Mouse (Mus musculus) thymus, adult 18-20 months (tissue): ENCODE measurements around the gene Tomm20l.
A peak's percentile ranks its signal among the peaks of the same experiment; 100 is the strongest.
"Not testable (repeated sequence)": the region's sequence is repeated elsewhere in the genome, so short reads cannot be mapped to it uniquely, and the experiment has no call there.

Experiments used
- DNase-seq, 2 experiments: peaks; one replicate each; pipeline ENCODE4 v3.0.0; 2022; ENCODE audit warnings: mixed read lengths in 2 of 2

Tomm20l gene

DNA sequence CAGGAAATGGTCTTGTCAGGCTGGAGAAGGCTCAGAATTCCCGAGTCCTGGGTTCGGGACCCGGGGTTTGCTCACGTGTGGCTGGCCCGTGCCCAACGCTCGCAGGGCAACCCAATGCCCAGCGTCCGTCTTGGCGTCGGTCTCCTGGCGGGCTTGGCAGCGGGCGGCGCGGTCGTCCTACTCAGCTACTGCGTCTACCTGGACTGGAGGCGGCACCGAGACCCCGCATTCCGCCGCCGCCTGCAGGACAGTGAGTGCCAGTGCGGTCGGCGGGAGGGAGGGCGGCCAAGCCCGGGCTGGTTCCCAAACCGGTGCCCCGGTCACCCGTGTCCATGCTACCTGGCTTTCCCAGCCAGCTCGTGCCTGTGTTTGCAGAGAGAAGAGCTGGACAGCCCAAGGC lies at the start of gene Tomm20l:
Tomm20l (plus strand) TSS at position 98 of the 400 bp plus-strand sequence.
- DNase-seq, result no peak

DNA sequence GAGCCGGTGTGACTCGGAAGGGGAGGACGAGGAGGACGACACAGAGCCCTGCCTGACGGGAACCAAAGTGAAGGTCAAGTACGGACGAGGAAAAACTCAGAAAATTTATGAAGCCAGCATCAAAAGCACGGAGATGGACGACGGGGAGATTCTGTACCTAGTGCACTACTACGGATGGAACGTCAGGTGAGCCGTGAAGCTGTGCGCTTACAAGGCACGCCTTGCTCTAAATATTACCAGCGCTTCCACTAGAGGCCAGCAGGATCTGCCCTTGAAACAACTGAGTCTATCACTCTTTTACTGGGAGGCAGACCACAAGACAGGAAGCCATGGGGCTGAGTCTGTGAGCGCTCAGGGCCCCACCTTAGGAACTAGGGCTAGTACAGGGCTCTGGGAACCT lies 41.4 kb upstream of the Tomm20l start:
- DNase-seq, result no peak

DNA sequence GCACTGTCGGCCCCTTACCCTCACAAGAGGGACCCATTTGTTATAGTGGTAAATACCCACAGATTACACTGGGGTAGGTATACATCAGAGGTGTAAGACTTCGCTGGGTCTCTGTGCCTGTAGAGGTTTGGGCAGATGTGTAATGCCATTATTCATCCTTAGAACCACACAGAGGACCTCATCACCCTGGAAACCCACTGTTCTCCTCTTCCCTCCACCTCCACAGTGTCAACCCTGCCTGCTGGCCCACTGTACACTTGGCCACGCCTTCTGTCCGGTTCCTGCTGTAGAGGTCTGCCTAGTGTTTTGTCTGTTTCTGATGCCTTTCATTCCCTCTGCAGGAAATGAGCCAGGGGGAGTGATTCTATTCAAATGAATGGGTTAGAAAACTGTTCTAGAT lies 39.2 kb upstream of the Tomm20l start:
- no peak for DNase-seq

DNA sequence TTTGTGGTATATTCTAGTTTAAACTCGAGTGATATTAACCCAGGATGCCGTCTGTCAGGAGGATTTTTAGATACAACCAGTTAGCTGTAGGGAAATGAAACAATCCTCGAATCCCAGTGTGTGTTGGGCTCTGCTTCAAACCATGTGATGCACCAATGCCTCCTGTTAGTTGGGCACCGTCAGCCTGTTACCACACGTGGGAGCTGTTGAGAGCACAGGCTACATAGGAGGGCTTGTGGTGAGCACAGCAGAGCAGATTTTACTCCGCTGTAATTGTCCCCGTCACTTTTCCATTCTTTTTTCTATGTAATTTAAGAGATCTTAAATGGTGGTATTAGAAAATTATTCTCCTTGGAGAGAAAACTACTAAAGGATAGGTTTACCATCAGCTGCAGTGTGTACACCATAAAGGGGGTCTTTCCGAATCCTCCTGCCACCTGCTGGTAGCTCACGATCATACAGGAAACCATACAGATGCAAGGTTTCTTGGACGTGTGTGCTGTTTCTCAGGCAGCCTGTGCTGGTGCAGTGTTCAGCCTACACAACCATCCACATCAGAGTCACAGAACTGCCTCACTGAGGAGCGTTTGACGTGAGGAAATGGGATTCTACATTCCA lies 38.0 kb upstream of the Tomm20l start:
- no peak for DNase-seq

DNA sequence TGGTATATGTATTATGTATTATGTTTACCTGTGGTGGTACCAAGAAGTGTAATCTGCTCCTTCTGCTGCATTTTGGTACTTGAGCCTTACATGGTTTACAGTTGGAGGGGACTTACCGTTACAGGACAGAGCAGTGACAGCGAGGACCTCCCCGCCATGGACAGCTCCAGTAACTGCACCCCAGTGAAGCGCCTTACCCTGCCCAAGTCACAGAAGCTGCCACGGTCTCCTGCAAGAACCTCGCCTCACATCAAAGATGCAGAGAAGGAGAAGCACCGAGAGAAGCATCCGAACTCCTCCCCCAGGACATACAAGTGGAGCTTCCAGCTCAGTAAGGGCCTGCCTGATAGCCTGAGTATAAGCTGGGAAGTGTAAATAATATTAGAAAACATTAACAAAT lies 24.9 kb upstream of the Tomm20l start:
- DNase-seq, result no peak

DNA sequence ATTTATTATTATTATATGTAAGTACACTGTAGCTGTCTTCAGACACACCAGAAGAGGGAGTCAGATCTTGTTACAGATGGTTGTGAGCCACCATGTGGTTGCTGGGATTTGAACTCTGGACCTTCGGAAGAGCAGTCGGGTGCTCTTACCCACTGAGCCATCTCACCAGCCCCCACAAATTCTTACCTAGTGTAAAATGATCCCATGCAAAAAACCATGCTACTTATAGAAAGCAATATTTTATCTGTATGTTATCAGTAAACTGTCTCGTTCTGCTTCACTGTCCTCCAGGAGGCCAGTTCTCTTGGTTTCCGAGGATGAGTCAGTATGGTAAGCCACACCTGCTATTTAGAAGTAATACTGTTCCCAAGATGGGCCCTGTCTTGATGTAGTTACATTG lies 7.0 kb upstream of the Tomm20l start:
- not testable (repeated sequence) for DNase-seq

GRCm38 (mm10) chr12:71107216-71107771 lies 3.9 kb upstream of the Tomm20l start:
- no peak for DNase-seq

- DNase-seq, result no peak
Measured at GRCm38 (mm10) chr12:71113074-71113473, 1.8 kb downstream of the Tomm20l start.

DNA sequence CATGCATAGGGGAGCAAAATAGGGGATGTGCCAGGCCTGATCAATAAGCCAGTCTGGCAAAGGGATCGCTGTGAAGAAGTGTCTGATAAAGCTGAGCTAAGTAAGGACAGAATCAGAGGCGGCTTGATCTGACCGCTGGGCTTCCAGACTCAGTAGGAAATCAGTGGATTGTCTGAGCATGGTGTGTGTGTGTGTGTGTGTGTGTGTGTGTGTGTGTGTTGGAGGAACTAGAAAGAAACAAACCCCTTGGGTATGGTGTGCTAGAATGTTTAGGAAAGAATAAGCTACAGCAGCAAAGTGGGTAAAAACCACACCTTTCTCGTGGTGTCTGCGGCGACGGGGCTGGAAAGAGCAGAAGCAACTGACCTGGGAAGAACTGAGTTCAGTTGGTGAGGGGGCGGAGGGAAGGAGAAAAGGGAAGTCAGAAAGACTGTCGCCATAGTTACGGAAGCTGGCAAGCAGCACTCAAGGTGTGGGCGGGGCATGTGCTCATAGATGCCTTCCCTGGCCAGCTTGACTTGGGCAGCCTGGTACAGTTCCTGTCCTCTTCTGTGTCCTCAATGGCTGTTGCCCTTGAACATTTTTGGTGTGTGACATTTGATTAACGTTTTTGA lies 2.6 kb downstream of the Tomm20l start:
- peak; percentile 34 to 59 for DNase-seq

GRCm38 (mm10) chr12:71116411-71116810 lies 5.2 kb downstream of the Tomm20l start:
- DNase-seq, result no peak

GRCm38 (mm10) chr12:71122731-71123130 lies 11.5 kb downstream of the Tomm20l start:
- DNase-seq, result no peak

- DNase-seq, result no peak
Measured at GRCm38 (mm10) chr12:71123286-71123685, 12.1 kb downstream of the Tomm20l start.

- no peak for DNase-seq
Measured at GRCm38 (mm10) chr12:71135581-71135980, 24.4 kb downstream of the Tomm20l start.

GRCm38 (mm10) chr12:71136130-71136973 lies 25.1 kb downstream of the Tomm20l start, which contains the start of the genes Timm9 and 2700049A03Rik:
Gene Timm9, minus strand, starts transcription at chr12:71136684.
Gene 2700049A03Rik, plus strand, starts transcription at chr12:71136848.
- DNase-seq, result peak; percentile 57 to 71

DNA sequence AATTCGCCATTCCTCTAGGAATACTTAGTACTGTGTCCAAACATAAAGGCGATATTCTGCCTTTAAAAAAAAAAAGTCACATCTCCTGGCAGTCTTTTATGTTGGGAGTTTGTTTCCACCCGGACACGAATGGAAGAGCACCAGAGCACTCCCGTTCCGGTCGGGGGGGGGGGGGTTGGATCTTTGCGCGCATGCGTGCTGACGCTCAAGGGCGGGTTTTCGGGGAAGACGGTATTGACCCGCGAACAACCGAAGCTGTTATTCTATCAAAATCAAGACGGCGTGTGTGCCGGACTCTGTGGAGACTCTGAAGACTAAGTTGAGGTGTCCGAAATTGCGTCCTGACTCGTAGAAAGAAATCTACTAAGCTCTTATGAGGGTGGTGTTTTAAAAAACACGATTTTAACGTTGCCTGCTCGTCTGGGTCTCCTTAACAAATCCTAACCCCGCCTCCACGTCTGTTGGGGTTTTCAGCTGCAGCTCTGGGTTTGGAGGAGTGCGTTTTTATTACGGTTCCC lies 25.8 kb downstream of the Tomm20l start:
- peak; percentile 59 to 73 for DNase-seq

- DNase-seq, result no peak
Measured at GRCm38 (mm10) chr12:71137686-71138085, 26.5 kb downstream of the Tomm20l start.

DNA sequence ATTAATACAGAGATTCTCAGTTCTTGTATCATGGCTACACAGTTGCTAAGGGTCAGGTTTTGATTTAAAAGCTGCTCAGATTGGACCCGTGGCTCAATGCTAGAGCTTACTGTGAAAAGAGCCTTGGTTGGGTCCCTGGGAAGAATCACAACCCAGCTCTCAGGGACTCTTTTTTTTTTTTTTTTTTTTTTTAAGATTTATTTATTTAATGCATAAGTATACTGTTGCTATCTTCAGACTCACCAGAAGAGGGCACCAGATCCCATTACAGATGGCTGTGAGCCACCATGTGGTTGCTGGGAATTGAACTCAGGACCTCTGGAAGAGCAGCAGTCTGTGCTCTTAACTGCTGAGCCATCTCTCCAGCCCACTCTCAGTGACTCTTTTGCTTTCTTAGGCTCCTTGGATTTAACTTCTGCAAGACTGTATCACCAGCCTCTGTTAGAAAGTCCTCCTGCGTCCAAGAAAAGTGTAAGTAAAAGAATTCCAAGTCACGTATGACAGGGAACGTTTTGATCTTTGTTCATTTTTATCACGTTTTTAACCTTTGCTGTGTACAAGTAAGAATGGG lies 28.1 kb downstream of the Tomm20l start:
- DNase-seq, result no peak

GRCm38 (mm10) chr12:71141189-71141588 lies 30.0 kb downstream of the Tomm20l start:
- no peak for DNase-seq

DNA sequence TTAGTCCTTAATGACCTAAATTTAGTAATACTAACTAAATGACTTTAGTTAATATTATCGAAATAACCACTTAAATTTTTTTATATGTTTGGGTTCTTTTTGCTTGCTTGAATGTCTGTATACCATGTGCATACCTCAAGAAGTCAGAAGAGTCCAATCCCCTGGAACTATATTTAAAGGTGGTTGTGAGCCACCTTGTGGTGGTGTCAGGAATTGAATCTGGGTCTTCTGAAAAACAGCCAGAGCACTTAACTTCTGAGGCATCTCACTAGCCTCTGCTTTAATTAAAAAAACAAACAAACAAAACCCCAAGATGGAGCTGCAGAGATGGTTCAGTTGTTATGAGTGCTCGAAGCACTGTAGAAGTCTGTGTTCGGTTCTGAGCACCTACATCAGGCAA lies 36.4 kb downstream of the Tomm20l start:
- DNase-seq, result no peak

- no peak for DNase-seq
Measured at GRCm38 (mm10) chr12:71148801-71149200, 37.6 kb downstream of the Tomm20l start.

- no peak for DNase-seq
Measured at GRCm38 (mm10) chr12:71149456-71149855, 38.2 kb downstream of the Tomm20l start.

GRCm38 (mm10) chr12:71150167-71150566 lies 38.9 kb downstream of the Tomm20l start:
- no peak for DNase-seq

DNA sequence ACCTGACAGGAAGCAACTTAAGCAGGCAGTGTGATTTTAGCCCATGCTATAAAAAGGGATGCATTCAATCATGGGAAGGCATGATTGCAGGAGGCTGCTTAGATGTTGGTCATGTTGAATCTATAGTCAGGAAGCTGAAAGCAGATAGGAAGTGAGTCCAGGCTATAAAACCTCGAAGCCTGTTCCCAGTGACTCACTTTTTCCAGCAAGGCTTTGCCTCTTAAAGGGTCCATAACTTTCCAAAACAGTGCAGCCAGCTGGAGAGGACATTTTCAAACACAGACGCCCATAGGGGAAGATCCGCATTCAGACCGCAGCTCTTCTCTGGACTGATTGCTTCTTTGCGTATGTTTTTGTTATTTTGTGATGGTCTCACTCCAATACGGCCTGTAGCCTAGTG lies 43.8 kb downstream of the Tomm20l start:
- no peak for DNase-seq
